Mouse (Mus musculus): ENCODE measurements around the gene Sun2. TPM values are rescaled to one million over a fixed set of nuclear protein-coding genes. Genes with fewer than 3 reads are reported as not detected.

Gene Sun2
- 8.9 and 9.9 TPM in 2 replicates for polyA plus RNA-seq (2015; fragmentation: Nextera tagmentation; extraction: Ambion mirVana)

- ATAC-seq = peak; percentile 97
- Histone ChIP-seq H3K9ac (replicated peaks; ENCODE audit: low read depth, low read length) (peak within 1 kb of the TSS; percentile 81), H3K27ac (ENCODE audit: low read length) (peak within 1 kb of the TSS; percentile 59), H3K27me3 (replicated peaks; ENCODE audit: control insufficient read depth, insufficient read depth, low read length) (no peaks in the 10 kb centered on the region), H3K36me3 (ENCODE audit: control insufficient read depth, insufficient read depth) (peaks cover 11% of the 10 kb centered on the region), H3K4me1 (replicated peaks; ENCODE audit: control insufficient read depth, insufficient read depth, low read length) (peaks cover 27% of the 10 kb centered on the region), H3K4me2 (ENCODE audit: low read length) (peak within 1 kb of the TSS; percentile 76), H3K9me3 (ENCODE audit: control insufficient read depth, low read length) (no peaks in the 10 kb centered on the region), H3K4me3 (replicated peaks; ENCODE audit: low read length) (peak within 1 kb of the TSS; percentile 71)
- WGBS = under 1% methylated on average over 91 of the region's 93 CpGs
Observed at GRCm38 (mm10) chr15:79741921-79742705, at the start of gene Sun2. TSS of gene Sun2 (minus strand) at chr15:79742536.

DNA sequence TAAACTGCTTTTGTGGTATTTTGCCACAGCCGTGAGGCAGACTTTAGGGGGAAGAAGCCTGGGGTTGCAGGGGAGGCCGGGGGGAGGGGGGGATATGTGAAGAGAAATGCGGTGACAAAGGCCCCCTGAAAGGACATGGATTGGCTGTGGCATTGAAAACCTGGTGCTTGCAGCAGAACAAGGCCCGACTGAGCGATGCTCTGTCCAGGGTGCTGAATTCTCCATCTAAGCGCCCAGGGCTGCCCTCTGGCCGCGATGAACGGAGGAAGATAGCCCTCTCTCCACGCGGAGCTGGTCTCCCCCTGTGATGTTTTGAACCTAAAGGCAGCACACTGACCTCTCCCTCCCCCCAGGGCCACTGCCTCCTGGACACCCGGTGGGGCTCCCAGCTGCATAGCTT is 49.2 kb upstream of the Sun2 start:
- H3K4me1 ChIP-seq (replicated peaks; ENCODE audit: control insufficient read depth, insufficient read depth, low read length) = no peaks in the 10 kb centered on the region; the same call in 1 of the 2 replicates
- no peak for ATAC-seq
- peaks cover 4% of the 10 kb centered on the region; the same call in 1 of the 2 replicates for H3K27me3 ChIP-seq (replicated peaks; ENCODE audit: control insufficient read depth, insufficient read depth, low read length)
- no peak overlapping the region for H3K4me2 ChIP-seq (ENCODE audit: low read length)
- 3% methylated on average over 12 of the region's 12 CpGs for WGBS
- no peak overlapping the region for H3K9ac ChIP-seq (replicated peaks; ENCODE audit: low read depth, low read length)
- no peaks in the 10 kb centered on the region for H3K9me3 ChIP-seq (ENCODE audit: control insufficient read depth, low read length)
- no peak overlapping the region for H3K27ac ChIP-seq (ENCODE audit: low read length)
- H3K36me3 ChIP-seq (ENCODE audit: control insufficient read depth, insufficient read depth) = no peaks in the 10 kb centered on the region
- no peak overlapping the region for H3K4me3 ChIP-seq (replicated peaks; ENCODE audit: low read length)

GRCm38 (mm10) chr15:79790905-79791304 is 48.6 kb upstream of the Sun2 start:
- ATAC-seq = no peak
- H3K9ac ChIP-seq (replicated peaks; ENCODE audit: low read depth, low read length) = no peak overlapping the region
- peaks cover 4% of the 10 kb centered on the region; the same call in 1 of the 2 replicates for H3K27me3 ChIP-seq (replicated peaks; ENCODE audit: control insufficient read depth, insufficient read depth, low read length)

DNA sequence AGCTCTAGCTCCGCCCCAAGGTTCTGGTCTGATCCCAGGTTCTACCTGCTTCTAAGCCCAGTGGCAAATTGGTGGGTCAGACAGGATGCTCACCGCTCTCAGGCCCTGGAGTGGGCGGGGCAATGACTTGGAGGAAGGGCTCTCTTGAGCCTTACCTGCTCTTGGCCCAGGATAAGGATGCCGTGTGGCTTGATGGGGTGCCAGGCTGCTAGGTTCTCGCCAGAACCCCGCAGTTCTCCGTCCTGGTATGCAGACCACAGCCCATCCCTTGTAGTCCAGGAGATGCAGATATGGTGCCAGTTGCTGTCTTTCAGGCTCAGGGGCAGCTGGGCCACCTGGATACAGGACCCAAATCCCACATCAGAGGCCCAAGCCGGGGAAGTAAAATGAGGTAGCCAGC is 47.8 kb upstream of the Sun2 start:
- Histone ChIP-seq H3K27ac (ENCODE audit: low read length) (no peak overlapping the region), H3K9ac (replicated peaks; ENCODE audit: low read depth, low read length) (no peak overlapping the region), H3K4me3 (replicated peaks; ENCODE audit: low read length) (no peak overlapping the region), H3K27me3 (replicated peaks; ENCODE audit: control insufficient read depth, insufficient read depth, low read length) (peaks cover 4% of the 10 kb centered on the region; the same call in 1 of the 2 replicates), H3K4me1 (replicated peaks; ENCODE audit: control insufficient read depth, insufficient read depth, low read length) (no peaks in the 10 kb centered on the region; the same call in 1 of the 2 replicates), H3K9me3 (ENCODE audit: control insufficient read depth, low read length) (no peaks in the 10 kb centered on the region), H3K36me3 (ENCODE audit: control insufficient read depth, insufficient read depth) (no peaks in the 10 kb centered on the region), H3K4me2 (ENCODE audit: low read length) (no peak overlapping the region)
- WGBS = 59% methylated on average over 8 of the region's 8 CpGs
- no peak for ATAC-seq

More at GRCm38 (mm10) chr15:79790905-79791304, 48.6 kb upstream of the Sun2 start:
- no peaks in the 10 kb centered on the region for H3K9me3 ChIP-seq (ENCODE audit: control insufficient read depth, low read length)
- 90% methylated on average over 6 of the region's 6 CpGs for WGBS
- H3K4me1 ChIP-seq (replicated peaks; ENCODE audit: control insufficient read depth, insufficient read depth, low read length) = no peaks in the 10 kb centered on the region; the same call in 1 of the 2 replicates
- no peak overlapping the region for H3K4me3 ChIP-seq (replicated peaks; ENCODE audit: low read length)
- no peaks in the 10 kb centered on the region for H3K36me3 ChIP-seq (ENCODE audit: control insufficient read depth, insufficient read depth)
- H3K27ac ChIP-seq (ENCODE audit: low read length) = no peak overlapping the region
- H3K4me2 ChIP-seq (ENCODE audit: low read length) = no peak overlapping the region

DNA sequence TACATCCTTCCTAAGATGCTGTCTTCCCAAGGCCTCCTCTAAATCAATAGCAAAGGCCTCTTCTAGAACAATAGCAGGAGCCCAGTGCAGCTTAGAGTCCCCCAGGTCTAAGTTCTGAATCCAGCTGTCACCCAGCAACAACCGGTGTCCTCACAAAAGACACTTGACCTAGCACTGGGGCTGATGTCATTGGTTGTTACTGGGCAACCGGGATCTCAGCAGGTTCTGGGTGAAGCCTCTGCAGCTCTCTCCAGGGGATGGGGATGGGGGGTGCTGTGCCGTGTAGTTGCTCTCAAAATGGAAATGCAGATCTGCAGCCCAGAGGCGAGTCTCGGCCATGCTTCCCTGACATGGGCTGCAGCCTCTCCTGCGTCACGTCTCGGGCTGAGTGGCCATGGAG is 45.5 kb upstream of the Sun2 start:
- H3K36me3 ChIP-seq (ENCODE audit: control insufficient read depth, insufficient read depth) = no peaks in the 10 kb centered on the region
- no peaks in the 10 kb centered on the region for H3K9me3 ChIP-seq (ENCODE audit: control insufficient read depth, low read length)
- no peak overlapping the region for H3K9ac ChIP-seq (replicated peaks; ENCODE audit: low read depth, low read length)
- H3K4me1 ChIP-seq (replicated peaks; ENCODE audit: control insufficient read depth, insufficient read depth, low read length) = no peaks in the 10 kb centered on the region; the same call in 1 of the 2 replicates
- WGBS = 46% methylated on average over 8 of the region's 8 CpGs
- peaks cover 4% of the 10 kb centered on the region; the same call in 1 of the 2 replicates for H3K27me3 ChIP-seq (replicated peaks; ENCODE audit: control insufficient read depth, insufficient read depth, low read length)
- no peak overlapping the region for H3K4me2 ChIP-seq (ENCODE audit: low read length)
- no peak for ATAC-seq
- no peak overlapping the region for H3K4me3 ChIP-seq (replicated peaks; ENCODE audit: low read length)
- H3K27ac ChIP-seq (ENCODE audit: low read length) = no peak overlapping the region

- no peak for ATAC-seq
- 84% methylated on average over 1 of the region's 1 CpGs for WGBS
- no peak overlapping the region for H3K4me2 ChIP-seq (ENCODE audit: low read length)
- no peak overlapping the region for H3K9ac ChIP-seq (replicated peaks; ENCODE audit: low read depth, low read length)
- H3K4me3 ChIP-seq (replicated peaks; ENCODE audit: low read length) = no peak overlapping the region
- H3K9me3 ChIP-seq (ENCODE audit: control insufficient read depth, low read length) = no peaks in the 10 kb centered on the region
- no peaks in the 10 kb centered on the region for H3K36me3 ChIP-seq (ENCODE audit: control insufficient read depth, insufficient read depth)
- no peak overlapping the region for H3K27ac ChIP-seq (ENCODE audit: low read length)
- no peaks in the 10 kb centered on the region; the same call in 1 of the 2 replicates for H3K27me3 ChIP-seq (replicated peaks; ENCODE audit: control insufficient read depth, insufficient read depth, low read length)
- H3K4me1 ChIP-seq (replicated peaks; ENCODE audit: control insufficient read depth, insufficient read depth, low read length) = no peaks in the 10 kb centered on the region
Observed at GRCm38 (mm10) chr15:79785056-79785455, 42.7 kb upstream of the Sun2 start.

- ATAC-seq = no peak
- Histone ChIP-seq H3K36me3 (ENCODE audit: control insufficient read depth, insufficient read depth) (no peaks in the 10 kb centered on the region), H3K4me3 (replicated peaks; ENCODE audit: low read length) (no peak within 1 kb of the TSS)
Observed at GRCm38 (mm10) chr15:79777749-79778148, 35.4 kb upstream of the Sun2 start, which contains the start of gene Dnal4. TSS of gene Dnal4 (minus strand) at chr15:79777849.

DNA sequence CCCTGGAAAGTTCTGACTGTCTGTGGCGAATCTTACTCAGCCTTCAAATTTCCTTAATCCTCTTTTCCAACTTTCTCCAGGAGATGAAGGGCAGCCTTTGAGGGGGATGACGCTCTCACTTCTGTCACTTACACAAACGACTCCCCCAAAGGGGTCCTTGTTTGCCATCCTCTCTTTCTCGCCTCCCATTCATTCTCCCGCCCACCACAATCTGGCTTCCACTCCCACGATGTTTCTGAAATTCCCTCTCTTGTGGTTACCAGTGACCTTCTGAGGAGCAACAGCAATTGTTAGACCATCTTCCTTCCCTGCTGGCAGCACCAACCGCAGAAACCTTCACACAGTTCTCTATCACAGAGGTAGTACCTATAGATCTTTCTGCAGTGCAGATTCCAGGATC is 33.3 kb upstream of the Sun2 start:
- H3K9ac ChIP-seq (replicated peaks; ENCODE audit: low read depth, low read length) = no peak overlapping the region
- H3K4me3 ChIP-seq (replicated peaks; ENCODE audit: low read length) = no peak overlapping the region
- no peak overlapping the region for H3K4me2 ChIP-seq (ENCODE audit: low read length)
- peaks cover 25% of the 10 kb centered on the region for H3K4me1 ChIP-seq (replicated peaks; ENCODE audit: control insufficient read depth, insufficient read depth, low read length)
- H3K27ac ChIP-seq (ENCODE audit: low read length) = no peak overlapping the region
- H3K27me3 ChIP-seq (replicated peaks; ENCODE audit: control insufficient read depth, insufficient read depth, low read length) = no peaks in the 10 kb centered on the region
- ATAC-seq = no peak
- WGBS = 66% methylated on average over 7 of the region's 7 CpGs
- H3K36me3 ChIP-seq (ENCODE audit: control insufficient read depth, insufficient read depth) = no peaks in the 10 kb centered on the region
- no peaks in the 10 kb centered on the region for H3K9me3 ChIP-seq (ENCODE audit: control insufficient read depth, low read length)

More at GRCm38 (mm10) chr15:79777749-79778148, 35.4 kb upstream of the Sun2 start, which contains the start of gene Dnal4:
- Histone ChIP-seq H3K4me2 (ENCODE audit: low read length) (no peak within 1 kb of the TSS), H3K4me1 (replicated peaks; ENCODE audit: control insufficient read depth, insufficient read depth, low read length) (peaks cover 17% of the 10 kb centered on the region), H3K9me3 (ENCODE audit: control insufficient read depth, low read length) (no peaks in the 10 kb centered on the region), H3K27me3 (replicated peaks; ENCODE audit: control insufficient read depth, insufficient read depth, low read length) (no peaks in the 10 kb centered on the region; the same call in 1 of the 2 replicates), H3K27ac (ENCODE audit: low read length) (no peak within 1 kb of the TSS), H3K9ac (replicated peaks; ENCODE audit: low read depth, low read length) (no peak within 1 kb of the TSS)

DNA sequence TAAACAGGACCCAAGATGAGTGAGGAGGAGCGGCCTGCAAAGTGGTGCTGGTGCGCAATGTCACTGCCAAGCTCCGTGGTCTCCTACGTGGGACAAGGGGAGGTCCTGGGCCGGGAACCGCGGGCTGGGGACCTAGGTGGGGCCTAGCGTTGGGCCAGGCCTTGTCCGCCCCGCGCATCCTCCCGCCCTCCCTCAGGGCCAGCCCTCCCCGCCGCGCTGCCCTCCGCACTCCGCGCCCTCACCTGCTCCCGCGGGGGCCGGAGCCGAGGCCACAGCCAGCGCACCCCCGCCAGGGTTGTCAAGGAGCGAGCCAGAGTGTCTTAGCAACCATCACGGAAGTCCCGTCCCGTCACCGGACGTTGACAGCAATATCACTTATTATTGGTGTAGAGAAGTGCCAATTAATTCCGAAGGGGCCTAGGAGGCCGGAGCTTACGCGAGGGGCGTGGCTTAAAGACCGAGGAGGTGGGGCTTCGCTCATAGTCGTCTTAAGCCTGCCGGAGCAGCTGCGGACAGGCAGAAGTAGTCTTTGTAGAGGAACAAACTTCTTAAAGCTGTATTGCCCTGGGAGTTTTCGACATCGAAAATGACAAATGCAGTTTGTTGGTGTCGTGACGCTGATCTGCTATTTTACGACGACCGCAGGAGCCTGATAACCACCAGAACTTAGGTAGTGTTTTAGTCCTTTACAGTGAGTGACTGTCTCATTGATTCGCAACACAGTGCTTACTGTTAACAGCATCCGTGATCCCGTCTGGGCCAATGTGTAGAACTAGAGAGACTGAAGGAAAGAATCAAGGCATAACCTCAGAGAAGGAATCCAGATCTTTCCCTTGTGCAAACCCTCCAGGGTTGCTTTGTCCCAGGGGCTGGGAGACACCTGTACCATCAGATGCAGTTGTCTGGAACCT is 32.0 kb upstream of the Sun2 start:
- H3K4me3 ChIP-seq (replicated peaks; ENCODE audit: low read length) = peak overlapping the region; percentile 93
- peak; percentile 99 for ATAC-seq
- no peaks in the 10 kb centered on the region for H3K36me3 ChIP-seq (ENCODE audit: control insufficient read depth, insufficient read depth)
- H3K9ac ChIP-seq (replicated peaks; ENCODE audit: low read depth, low read length) = peak overlapping the region; percentile 86
- H3K27me3 ChIP-seq (replicated peaks; ENCODE audit: control insufficient read depth, insufficient read depth, low read length) = no peaks in the 10 kb centered on the region
- H3K4me1 ChIP-seq (replicated peaks; ENCODE audit: control insufficient read depth, insufficient read depth, low read length) = peaks cover 37% of the 10 kb centered on the region
- H3K27ac ChIP-seq (ENCODE audit: low read length) = peak overlapping the region; percentile 50
- under 1% methylated on average over 49 of the region's 50 CpGs for WGBS
- peak overlapping the region; percentile 72 for H3K4me2 ChIP-seq (ENCODE audit: low read length)
- H3K9me3 ChIP-seq (ENCODE audit: control insufficient read depth, low read length) = no peaks in the 10 kb centered on the region
